Mouse (Mus musculus) limb, embryonic 14.5 days (tissue): Measurements from ENCODE around the gene S100a13. TPM values are rescaled to one million over a fixed set of nuclear protein-coding genes. Genes with fewer than 3 reads are reported as not detected.

Source experiments
- ATAC-seq: fragments of 200-750 bp; cut with Nextera tagmentation; 2 replicates; pipeline ENCODE4 v1.8.0; 2017; ENCODE audit warnings: low read depth, moderate number of reproducible peaks, moderate TSS enrichment; ENCODE audit not compliant: low FRiP score
- DNase-seq: peaks from one replicate; pipeline ENCODE4 v3.0.0-alpha.2; 2015; ENCODE audit warnings: low spot score
- H3K27ac ChIP-seq: fragments of 300-500 bp; sonication (generic); replicated peaks from 2 replicates; pipeline ENCODE4 v1.5.1; 2014; ENCODE audit warnings: low read depth, mild to moderate bottlenecking, low read length, moderate library complexity, mixed read lengths
- H3K27me3 ChIP-seq: fragments of 300-500 bp; sonication (generic); 2 replicates; pipeline ENCODE4 v1.6.1; 2014; ENCODE audit warnings: low read length, mixed read lengths; ENCODE audit not compliant: control insufficient read depth, insufficient read depth
- H3K36me3 ChIP-seq: fragments of 300-500 bp; sonication (generic); 2 replicates; pipeline ENCODE4 v1.6.1; 2014; ENCODE audit warnings: mild to moderate bottlenecking, low read length, moderate library complexity, mixed read lengths; ENCODE audit not compliant: control insufficient read depth, insufficient read depth
- H3K4me1 ChIP-seq: fragments of 300-500 bp; sonication (generic); 2 replicates; pipeline ENCODE4 v1.6.1; 2014; ENCODE audit warnings: antibody characterized with exemption, low read length, mixed read lengths; ENCODE audit not compliant: control insufficient read depth, insufficient read depth
- H3K4me2 ChIP-seq: fragments of 300-500 bp; sonication (generic); replicated peaks from 2 replicates; pipeline ENCODE4 v1.6.1; 2014; ENCODE audit warnings: low read depth, mild to moderate bottlenecking, low read length, moderate library complexity; ENCODE audit not compliant: severe bottlenecking
- H3K4me3 ChIP-seq: fragments of 300-500 bp; sonication (generic); replicated peaks from 2 replicates; pipeline ENCODE4 v1.5.1; 2014; ENCODE audit warnings: low read length
- H3K9ac ChIP-seq: fragments of 300-500 bp; sonication (generic); 2 replicates; pipeline ENCODE4 v1.6.1; 2014; ENCODE audit warnings: mild to moderate bottlenecking, low read depth, low read length, moderate library complexity; ENCODE audit not compliant: severe bottlenecking
- H3K9me3 ChIP-seq: fragments of 300-500 bp; sonication (generic); 2 replicates; pipeline ENCODE4 v1.6.1; 2016; ENCODE audit warnings: low read length; ENCODE audit not compliant: control insufficient read depth
- POLR2A ChIP-seq: fragments of 200-500 bp; IDR thresholded peaks from 2 replicates; pipeline ENCODE4 v1.8.0; 2012; ENCODE audit warnings: inconsistent platforms, mild to moderate bottlenecking, moderate library complexity, borderline replicate concordance; ENCODE audit not compliant: insufficient read depth, insufficient read length; ENCODE audit errors: extremely low read depth
- WGBS: fragments of 180-500 bp; shearing (Covaris S2); extraction: QIAGEN DNeasy Blood & Tissue Kit; methylation state at CpG from one replicate; pipeline ENCODE4 v1.1.7; 2014; 5-methylcytosine and 5-hydroxymethylcytosine counted together
- polyA plus RNA-seq, 2 experiments: library from polyadenylated mRNA; depleted of rRNA in 1 of 2; stranded (reverse) in 1 of 2; unstranded in 1 of 2; fragments of >200 nt; fragmentation: Nextera tagmentation in 1 of 2; extraction: Ambion mirVana in 1 of 2; gene quantifications; 2 replicates each; pipeline versions ENCODE4 v1.2.1 to v1.2.3; 2012 to 2014

The S100a13 gene
- polyA plus RNA-seq, 2 experiments, result 34.1 to 44.7 TPM

DNA sequence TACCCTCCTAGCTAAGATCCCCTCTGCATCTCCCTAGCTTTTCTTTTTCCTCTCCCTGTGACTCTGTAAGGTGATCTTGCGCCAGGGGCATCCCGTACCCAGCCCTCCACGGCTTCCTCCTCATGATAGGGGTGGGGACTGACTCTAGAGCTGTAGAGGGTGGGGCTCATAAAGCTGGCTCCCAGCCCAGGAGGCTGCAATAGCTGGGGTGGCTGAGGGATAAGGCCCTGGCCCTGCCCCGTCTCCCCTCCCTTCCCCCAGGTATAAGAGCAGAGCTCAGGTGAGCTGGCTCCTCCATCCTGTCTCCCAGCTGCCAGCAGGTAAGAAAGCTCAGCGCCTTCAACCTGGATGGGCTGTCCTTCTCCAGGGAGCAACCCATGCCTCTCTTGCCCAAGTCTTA lies 12.3 kb downstream of the S100a13 start, which contains the start of gene S100a14:
Gene S100a14, plus strand, starts transcription at position 277 of the 400 bp plus-strand sequence.
- Histone ChIP-seq H3K4me3 (no peak within 1 kb of the TSS), H3K36me3 (no peaks in the 10 kb centered on the region), H3K9me3 (0 out of 2 replicates have a peak, but pooled peaks cover 5% of the 10 kb centered on the region), H3K9ac (no peak within 1 kb of the TSS), H3K27me3 (no peaks in the 10 kb centered on the region), H3K27ac (0 out of 2 replicates have a peak within 1 kb of the TSS, but pooled peaks have one; percentile 6), H3K4me1 (peaks cover 4% of the 10 kb centered on the region; the same call in 1 of the 2 replicates), H3K4me2 (no peak within 1 kb of the TSS)
- WGBS, result 43% methylated on average over 5 of the region's 5 CpGs
- DNase-seq (no peak), ATAC-seq (no peak)
- no peak for TF ChIP-seq POLR2A

DNA sequence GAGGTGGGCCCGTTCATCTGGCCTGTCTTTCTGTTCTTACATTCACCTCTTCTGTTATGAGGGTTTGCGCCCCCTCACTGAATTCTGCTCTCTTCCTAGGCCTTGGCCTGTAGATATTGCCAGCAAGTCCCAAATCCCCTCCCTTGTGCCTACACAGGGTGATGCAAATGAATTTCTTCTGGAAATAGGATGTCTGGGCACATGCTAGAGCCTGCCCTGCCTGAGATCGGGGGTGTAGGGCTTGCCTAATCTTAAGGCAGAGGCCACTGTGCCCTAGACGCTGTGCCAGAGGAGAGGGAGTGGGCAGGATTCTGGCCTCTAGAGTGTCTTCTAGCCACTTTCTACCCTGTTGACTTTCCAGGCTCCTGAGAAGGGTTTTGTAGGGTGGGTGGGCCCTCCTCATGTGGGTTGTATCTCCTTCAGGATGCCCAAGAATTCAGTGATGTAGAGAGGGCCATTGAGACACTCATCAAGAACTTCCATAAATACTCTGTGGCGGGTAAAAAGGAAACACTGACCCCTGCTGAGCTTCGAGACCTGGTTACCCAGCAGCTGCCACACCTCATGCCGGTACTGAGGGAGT lies 13.1 kb downstream of the S100a13 start:
- Histone ChIP-seq H3K36me3 (no peaks in the 10 kb centered on the region), H3K4me3 (no peak overlapping the region), H3K27ac (no peak overlapping the region), H3K9ac (no peak overlapping the region), H3K4me1 (peaks cover 4% of the 10 kb centered on the region; the same call in 1 of the 2 replicates), H3K9me3 (0 out of 2 replicates have a peak, but pooled peaks cover 5% of the 10 kb centered on the region), H3K4me2 (no peak overlapping the region), H3K27me3 (no peaks in the 10 kb centered on the region)
- TF ChIP-seq POLR2A, result no peak
- WGBS, result 84% methylated on average over 7 of the region's 7 CpGs
- no peak for ATAC-seq
- no peak for DNase-seq

DNA sequence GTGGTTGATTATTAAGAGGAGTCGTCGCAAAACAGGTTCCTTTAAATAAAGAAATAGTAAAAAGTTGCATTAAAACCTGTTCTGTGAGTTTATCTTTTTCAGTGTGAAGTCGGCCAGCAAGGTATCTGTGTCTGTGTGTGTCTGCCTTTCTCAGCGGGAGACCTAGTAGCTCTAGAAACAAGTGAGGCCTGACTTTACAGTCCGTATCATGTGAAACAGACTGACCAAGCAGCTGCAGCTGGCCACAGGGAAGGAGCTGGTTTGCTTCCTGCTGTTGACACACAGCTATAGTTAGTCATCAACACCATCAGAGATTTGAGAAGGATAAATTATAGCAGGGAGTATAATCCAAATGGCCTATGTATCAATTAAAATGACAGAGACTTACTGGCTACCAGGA lies 17.5 kb downstream of the S100a13 start:
- no peaks in the 10 kb centered on the region for H3K9me3 ChIP-seq
- 66% methylated on average over 5 of the region's 5 CpGs for WGBS
- H3K4me3 ChIP-seq, result no peak overlapping the region
- no peak overlapping the region for H3K27ac ChIP-seq
- H3K4me1 ChIP-seq, result no peaks in the 10 kb centered on the region
- no peaks in the 10 kb centered on the region for H3K27me3 ChIP-seq
- H3K9ac ChIP-seq, result no peak overlapping the region
- H3K36me3 ChIP-seq, result no peaks in the 10 kb centered on the region
- ATAC-seq (no peak), DNase-seq (no peak)
- TF ChIP-seq POLR2A, result no peak
- H3K4me2 ChIP-seq, result no peak overlapping the region

DNA sequence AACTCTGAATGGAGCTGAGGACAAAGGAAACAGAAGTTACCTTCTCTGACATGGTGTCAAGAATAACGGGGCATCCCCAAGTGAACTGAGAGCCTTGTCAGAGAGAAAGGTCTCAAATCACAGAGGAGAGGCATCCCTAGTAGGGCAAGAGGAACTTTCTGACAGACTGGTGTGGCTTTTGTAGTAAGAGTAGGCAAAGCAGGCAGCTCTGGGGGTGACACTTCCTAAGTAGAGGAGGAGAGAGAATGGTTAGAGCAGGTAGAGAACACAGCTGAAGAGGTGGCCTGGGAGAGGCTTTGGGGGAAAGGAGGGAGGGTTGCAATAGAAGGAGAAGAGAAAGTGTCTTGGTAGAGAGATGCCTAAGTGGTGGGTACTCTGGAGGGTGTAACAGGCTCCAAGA lies 21.2 kb downstream of the S100a13 start:
- ATAC-seq (no peak), DNase-seq (no peak)
- 83% methylated on average over 1 of the region's 1 CpGs for WGBS
- H3K27ac ChIP-seq, result no peak overlapping the region
- peaks cover 11% of the 10 kb centered on the region for H3K4me1 ChIP-seq
- H3K27me3 ChIP-seq, result no peaks in the 10 kb centered on the region
- H3K4me3 ChIP-seq, result no peak overlapping the region
- no peaks in the 10 kb centered on the region for H3K36me3 ChIP-seq
- no peaks in the 10 kb centered on the region for H3K9me3 ChIP-seq
- H3K9ac ChIP-seq, result no peak overlapping the region
- TF ChIP-seq POLR2A, result no peak
- no peak overlapping the region for H3K4me2 ChIP-seq

DNA sequence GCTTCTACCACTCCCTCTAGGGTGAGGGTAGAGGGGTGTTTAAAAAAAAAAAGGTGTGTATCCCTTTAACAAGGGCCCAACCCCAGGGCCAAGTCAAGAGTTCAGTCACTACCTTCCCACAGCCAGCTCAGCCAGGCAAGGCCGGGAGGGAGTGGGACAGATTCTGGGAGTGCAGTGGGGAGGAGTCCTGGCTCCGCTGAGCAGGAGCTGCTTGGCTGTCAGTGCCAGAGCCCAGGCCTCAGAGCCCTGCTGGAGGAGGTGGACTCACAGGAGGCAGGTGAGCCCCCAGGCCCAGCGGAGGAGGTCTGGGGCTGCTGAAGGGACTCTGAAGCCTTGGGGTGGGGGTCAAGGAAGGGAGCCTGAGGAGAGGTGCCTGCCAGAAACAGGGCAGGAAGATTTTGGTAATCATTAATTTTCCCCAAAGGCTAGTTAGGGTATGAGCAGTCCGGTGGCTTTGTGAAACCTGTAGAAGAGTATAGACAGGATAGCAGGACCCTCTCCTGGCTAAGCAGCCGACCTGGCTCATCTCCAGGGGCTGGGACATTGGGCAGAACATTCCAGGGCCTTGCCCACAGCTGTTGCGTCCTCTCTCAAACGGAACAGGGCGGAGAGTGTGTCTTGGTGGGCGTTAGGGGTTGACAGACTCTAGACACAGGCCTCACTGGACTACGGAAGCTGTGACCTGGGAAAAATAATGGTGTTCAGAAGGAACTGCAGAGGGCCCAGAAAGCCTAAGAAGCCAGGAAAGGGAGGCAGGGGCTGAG lies 23.1 kb downstream of the S100a13 start, which contains the start of gene S100a16:
Gene S100a16, plus strand, starts transcription at position 114 of the 764 bp plus-strand sequence.
- WGBS, result 38% methylated on average over 10 of the region's 10 CpGs
- Histone ChIP-seq H3K27ac (0 out of 2 replicates have a peak within 1 kb of the TSS, but pooled peaks have one; percentile 38), H3K9ac (peak within 1 kb of the TSS; percentile 21; the same call in 1 of the 2 replicates), H3K36me3 (no peaks in the 10 kb centered on the region), H3K27me3 (no peaks in the 10 kb centered on the region), H3K9me3 (no peaks in the 10 kb centered on the region), H3K4me3 (peak within 1 kb of the TSS; percentile 10), H3K4me2 (peak within 1 kb of the TSS; percentile 27), H3K4me1 (peaks cover 11% of the 10 kb centered on the region)
- ATAC-seq (peak; percentile 61), DNase-seq (peak; percentile 54)
- no peak for TF ChIP-seq POLR2A
